Mouse (Mus musculus) neural tube, embryonic 14.5 days (tissue): ENCODE data around the gene Slc12a4. TPM values are rescaled to one million over a fixed set of nuclear protein-coding genes. Genes with fewer than 3 reads are reported as not detected.

Experiments used
- ATAC-seq: fragments of 200-750 bp; cut with Nextera tagmentation; 2 replicates; pipeline ENCODE4 v1.8.0; 2017; ENCODE audit warnings: low read depth, mild to moderate bottlenecking, moderate TSS enrichment, moderate library complexity
- H3K27ac ChIP-seq: fragments of 300-500 bp; sonication (generic); 2 replicates; pipeline ENCODE4 v1.5.1; 2014; ENCODE audit warnings: low read depth, mild to moderate bottlenecking, control low read depth, low read length, moderate library complexity, mixed read lengths
- H3K27me3 ChIP-seq: fragments of 300-500 bp; sonication (generic); 2 replicates; pipeline ENCODE4 v1.6.1; 2014; ENCODE audit warnings: low read length; ENCODE audit not compliant: control insufficient read depth, insufficient read depth
- H3K36me3 ChIP-seq: fragments of 300-500 bp; sonication (generic); 2 replicates; pipeline ENCODE4 v1.6.1; 2014; ENCODE audit warnings: low read length, mixed read lengths; ENCODE audit not compliant: control insufficient read depth, insufficient read depth
- H3K4me1 ChIP-seq: fragments of 300-500 bp; sonication (generic); 2 replicates; pipeline ENCODE4 v1.6.1; 2014; ENCODE audit warnings: low read length; ENCODE audit not compliant: control insufficient read depth, insufficient read depth
- H3K4me2 ChIP-seq: fragments of 300-500 bp; sonication (generic); 2 replicates; pipeline ENCODE4 v1.6.1; 2014; ENCODE audit warnings: mild to moderate bottlenecking, low read depth, low read length, control low read depth
- H3K4me3 ChIP-seq: fragments of 300-500 bp; sonication (generic); 2 replicates; pipeline ENCODE4 v1.5.1; 2014; ENCODE audit warnings: low read depth, low read length, control low read depth, mixed read lengths
- H3K9ac ChIP-seq: fragments of 300-500 bp; sonication (generic); replicated peaks from 2 replicates; pipeline ENCODE4 v1.6.1; 2014; ENCODE audit warnings: low read depth, mild to moderate bottlenecking, control low read depth, low read length, mixed read lengths
- H3K9me3 ChIP-seq: fragments of 300-500 bp; sonication (generic); 2 replicates; pipeline ENCODE4 v1.6.1; 2016; ENCODE audit warnings: low read length; ENCODE audit not compliant: control insufficient read depth
- WGBS: fragments of 180-500 bp; shearing (Covaris S2); extraction: QIAGEN DNeasy Blood & Tissue Kit; methylation state at CpG from one replicate; pipeline ENCODE4 v1.1.7; 2014; 5-methylcytosine and 5-hydroxymethylcytosine counted together
- polyA plus RNA-seq: library from polyadenylated mRNA; unstranded; fragments of >200 nt; fragmentation: Nextera tagmentation; extraction: Ambion mirVana; gene quantifications from 2 replicates; pipeline ENCODE4 v1.2.1, GENCODE M21; 2014

The Slc12a4 gene
- polyA plus RNA-seq, 1 experiment from 2014 or later: 4.8 TPM

GRCm38 (mm10) chr8:105932525-105932924 lies 33.4 kb downstream of the Slc12a4 start:
- ATAC-seq: no peak
- 0 out of 2 replicates have a peak, but pooled peaks cover 3% of the 10 kb centered on the region for H3K36me3 ChIP-seq
- no peak overlapping the region for H3K27ac ChIP-seq
- no peaks in the 10 kb centered on the region for H3K27me3 ChIP-seq
- 0 out of 2 replicates have a peak, but pooled peaks cover 5% of the 10 kb centered on the region for H3K4me1 ChIP-seq
- 89% methylated on average over 11 of the region's 11 CpGs for WGBS
- no peak overlapping the region for H3K4me2 ChIP-seq
- no peak overlapping the region for H3K9ac ChIP-seq
- no peaks in the 10 kb centered on the region for H3K9me3 ChIP-seq
- H3K4me3 ChIP-seq: no peak overlapping the region

DNA sequence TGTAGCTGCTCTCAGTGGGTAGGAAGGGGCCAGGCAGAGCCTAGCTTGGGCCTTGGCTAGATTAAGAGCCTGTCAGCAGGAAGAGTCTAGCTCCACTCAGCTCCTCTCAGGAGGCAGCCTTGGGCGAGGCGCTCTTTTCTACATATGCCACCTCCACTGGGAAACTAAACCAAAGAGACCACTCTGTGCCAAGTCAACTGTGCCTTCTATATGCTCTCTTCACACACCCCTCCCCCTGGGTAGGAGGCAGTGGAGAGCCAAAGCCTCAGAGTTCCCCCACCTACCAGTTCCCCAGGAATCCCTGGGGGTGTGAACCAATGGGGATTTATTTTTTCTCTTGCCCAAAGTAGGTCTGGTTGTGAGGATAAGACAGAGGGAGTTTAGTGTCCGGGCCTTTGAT lies 34.6 kb downstream of the Slc12a4 start:
- Histone ChIP-seq H3K9me3 (no peaks in the 10 kb centered on the region), H3K4me3 (no peak overlapping the region), H3K27ac (no peak overlapping the region), H3K4me2 (no peak overlapping the region), H3K9ac (no peak overlapping the region), H3K27me3 (no peaks in the 10 kb centered on the region), H3K4me1 (0 out of 2 replicates have a peak, but pooled peaks cover 2% of the 10 kb centered on the region), H3K36me3 (0 out of 2 replicates have a peak, but pooled peaks cover 3% of the 10 kb centered on the region)
- ATAC-seq: no peak
- WGBS: 94% methylated on average over 3 of the region's 3 CpGs

GRCm38 (mm10) chr8:105930602-105931001 lies 35.3 kb downstream of the Slc12a4 start:
- peak overlapping the region; percentile 41; the same call in 1 of the 2 replicates for H3K27ac ChIP-seq

GRCm38 (mm10) chr8:105925123-105925522 lies 40.8 kb downstream of the Slc12a4 start:
- Histone ChIP-seq H3K9me3 (no peaks in the 10 kb centered on the region), H3K27ac (no peak overlapping the region), H3K4me2 (no peak overlapping the region), H3K9ac (no peak overlapping the region), H3K27me3 (no peaks in the 10 kb centered on the region), H3K36me3 (no peaks in the 10 kb centered on the region), H3K4me1 (no peaks in the 10 kb centered on the region), H3K4me3 (no peak overlapping the region)
- no peak for ATAC-seq
- 77% methylated on average over 3 of the region's 3 CpGs for WGBS

More at GRCm38 (mm10) chr8:105930602-105931001, 35.3 kb downstream of the Slc12a4 start:
- no peak overlapping the region for H3K4me3 ChIP-seq
- H3K4me1 ChIP-seq: no peaks in the 10 kb centered on the region
- H3K4me2 ChIP-seq: no peak overlapping the region
- no peak overlapping the region for H3K9ac ChIP-seq
- no peaks in the 10 kb centered on the region for H3K9me3 ChIP-seq
- H3K27me3 ChIP-seq: no peaks in the 10 kb centered on the region
- ATAC-seq: peak; percentile 68
- 0 out of 2 replicates have a peak, but pooled peaks cover 3% of the 10 kb centered on the region for H3K36me3 ChIP-seq
- WGBS: 20% methylated on average over 8 of the region's 8 CpGs

GRCm38 (mm10) chr8:105919390-105919789 lies 46.5 kb downstream of the Slc12a4 start:
- Histone ChIP-seq H3K9me3 (no peaks in the 10 kb centered on the region), H3K4me1 (no peaks in the 10 kb centered on the region), H3K9ac (no peak overlapping the region), H3K27ac (no peak overlapping the region), H3K4me2 (no peak overlapping the region), H3K36me3 (0 out of 2 replicates have a peak, but pooled peaks cover 7% of the 10 kb centered on the region), H3K27me3 (no peaks in the 10 kb centered on the region), H3K4me3 (no peak overlapping the region)
- 91% methylated on average over 3 of the region's 3 CpGs for WGBS
- no peak for ATAC-seq

GRCm38 (mm10) chr8:105900941-105901616 lies 64.8 kb downstream of the Slc12a4 start:
- peak overlapping the region; percentile 88 for H3K4me3 ChIP-seq
- H3K27me3 ChIP-seq: no peaks in the 10 kb centered on the region
- peak overlapping the region; percentile 90 for H3K4me2 ChIP-seq
- ATAC-seq: peak; percentile 4; the same call in 1 of the 2 replicates
- 39% methylated on average over 16 of the region's 16 CpGs for WGBS
- peak overlapping the region; percentile 90; the same call in 1 of the 2 replicates for H3K27ac ChIP-seq
- peaks cover 6% of the 10 kb centered on the region for H3K4me1 ChIP-seq
- peak overlapping the region; percentile 98 for H3K9ac ChIP-seq
- no peaks in the 10 kb centered on the region for H3K36me3 ChIP-seq
- H3K9me3 ChIP-seq: no peaks in the 10 kb centered on the region

GRCm38 (mm10) chr8:105900180-105900940 lies 65.5 kb downstream of the Slc12a4 start, which contains the start of gene Pskh1:
Gene Pskh1 (plus strand): TSS chr8:105900441.
- peak within 1 kb of the TSS; percentile 90 for H3K27ac ChIP-seq
- peaks cover 6% of the 10 kb centered on the region for H3K4me1 ChIP-seq
- no peaks in the 10 kb centered on the region for H3K36me3 ChIP-seq
- peak within 1 kb of the TSS; percentile 88 for H3K4me3 ChIP-seq
- WGBS: under 1% methylated on average over 61 of the region's 68 CpGs
- ATAC-seq: peak; percentile 94
- peak within 1 kb of the TSS; percentile 90 for H3K4me2 ChIP-seq
- H3K9me3 ChIP-seq: no peaks in the 10 kb centered on the region
- no peaks in the 10 kb centered on the region for H3K27me3 ChIP-seq
- H3K9ac ChIP-seq: peak within 1 kb of the TSS; percentile 98

- no peak for ATAC-seq
- Histone ChIP-seq H3K9me3 (no peaks in the 10 kb centered on the region), H3K36me3 (no peaks in the 10 kb centered on the region), H3K27me3 (no peaks in the 10 kb centered on the region), H3K27ac (no peak overlapping the region), H3K4me3 (no peak overlapping the region), H3K9ac (no peak overlapping the region), H3K4me1 (peaks cover 6% of the 10 kb centered on the region), H3K4me2 (no peak overlapping the region)
- 81% methylated on average over 9 of the region's 9 CpGs for WGBS
Observed at GRCm38 (mm10) chr8:105897801-105898480, 68.0 kb downstream of the Slc12a4 start.
